Mouse (Mus musculus) cortical plate, adult 2 months (tissue): ENCODE measurements at regions not wholly inside any gene's neighbourhood (a gene's known extent, or its start where the extent isn't known, plus 50 kb on each side); places are given as distances from the start of the nearest gene placed in this dataset.

Source experiments
- CTCF ChIP-seq: fragments of 200-500 bp; IDR thresholded peaks from 2 replicates; pipeline ENCODE4 v1.5.1; 2011; ENCODE audit warnings: mild to moderate bottlenecking, control low read depth, low read length; ENCODE audit not compliant: insufficient read depth; ENCODE audit errors: extremely low read depth
- POLR2A ChIP-seq: fragments of 200-500 bp; IDR thresholded peaks from 2 replicates; pipeline ENCODE4 v1.6.1; 2011; ENCODE audit warnings: mild to moderate bottlenecking, low read length, control low read depth; ENCODE audit not compliant: insufficient read depth; ENCODE audit errors: extremely low read depth

GRCm38 (mm10) chr16:12638971-12639640 is 470.4 kb upstream of the Ercc4 start:
- TF ChIP-seq CTCF = no peak
- no peak for TF ChIP-seq POLR2A
